Mouse (Mus musculus) layer of hippocampus, postnatal 36 days (tissue): Measurements from ENCODE around the gene Adtrp. TPM values are rescaled to one million over a fixed set of nuclear protein-coding genes. Genes with fewer than 3 reads are reported as not detected.

Experiments used
- DNase-seq, 2 experiments: peaks; one replicate each; pipeline ENCODE4 v3.0.0; 2022
- total RNA-seq, 2 experiments: library from RNA; stranded (reverse); gene quantifications; 2 replicates each; pipeline ENCODE4 v1.2.3; 2021

Adtrp gene
- total RNA-seq, 2 experiments from 2014 or later: 0.62 TPM; not detected in 1

DNA sequence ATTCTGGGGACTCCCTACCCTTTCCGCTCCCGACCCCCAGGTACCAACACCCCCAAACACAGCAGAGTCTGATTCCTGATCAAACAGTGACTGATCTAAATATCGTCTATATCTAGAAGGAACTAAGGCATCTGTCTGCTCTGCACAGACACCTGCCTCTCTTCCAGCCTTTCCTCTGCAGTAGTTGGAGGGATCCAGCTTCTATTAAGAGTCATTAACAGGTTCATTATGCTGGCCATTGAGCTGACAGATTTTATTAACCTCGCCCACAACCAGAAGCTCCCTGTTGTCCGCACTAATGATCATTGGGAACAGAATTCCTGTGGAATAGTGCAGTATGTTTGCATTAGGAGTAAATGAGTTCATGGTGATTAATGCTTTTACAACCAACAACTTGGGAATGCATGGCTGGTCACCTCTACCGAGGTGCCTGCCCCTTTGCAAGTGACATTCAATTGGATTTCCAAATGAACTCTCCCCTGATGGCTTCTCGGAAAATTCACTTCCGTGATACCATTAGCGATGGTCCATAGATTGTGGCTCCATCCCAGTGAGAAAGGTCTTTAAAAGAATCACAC is 67.8 kb downstream of the Adtrp start:
- no peak for DNase-seq

DNA sequence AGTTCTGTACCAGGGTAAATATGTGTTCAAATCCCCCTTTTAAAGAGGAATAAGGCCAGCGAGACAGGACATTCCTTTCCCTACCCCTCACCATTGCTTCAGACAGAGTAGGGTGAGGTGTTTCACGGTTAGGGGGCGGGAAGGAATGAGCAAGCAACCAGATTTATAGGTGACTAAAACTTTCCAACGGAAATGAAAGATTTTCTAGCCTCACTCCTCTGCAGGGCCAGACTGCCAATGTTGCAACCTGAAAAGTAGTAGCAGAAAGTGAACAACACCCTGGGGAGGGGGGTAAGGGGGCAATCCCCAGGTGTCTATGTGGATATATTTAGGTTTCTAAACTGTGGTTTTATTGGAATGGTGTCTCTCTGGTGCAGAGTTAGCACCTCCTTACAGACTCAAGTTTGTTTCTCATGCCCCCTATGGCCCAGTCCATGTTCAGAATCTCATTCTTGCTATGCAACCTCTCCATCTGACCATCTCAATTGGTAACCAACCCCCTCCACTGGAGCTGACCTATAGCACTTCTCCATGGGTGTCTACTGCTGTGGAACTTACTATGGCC is 73.6 kb downstream of the Adtrp start:
- no peak for DNase-seq

DNA sequence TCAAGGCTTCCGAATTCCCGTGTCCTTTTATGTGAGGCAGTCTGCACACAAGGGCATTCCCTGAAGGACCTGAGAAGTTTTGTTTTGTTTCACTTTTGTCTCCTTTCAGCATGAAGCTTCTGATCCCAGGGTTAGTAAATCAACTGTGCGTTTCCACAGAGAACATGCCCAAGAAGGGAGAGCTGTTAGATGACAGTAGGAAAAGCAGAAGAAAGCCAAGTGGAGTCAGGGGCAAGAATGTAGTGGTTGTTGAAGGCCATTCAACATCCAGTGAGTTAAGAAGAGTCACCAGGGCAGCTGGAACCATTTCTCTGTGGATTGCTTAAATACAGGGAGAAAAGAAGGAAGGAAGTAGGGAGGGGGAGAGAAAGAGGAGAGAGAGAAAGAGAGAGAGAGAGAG is 76.4 kb downstream of the Adtrp start:
- no peak for DNase-seq

DNA sequence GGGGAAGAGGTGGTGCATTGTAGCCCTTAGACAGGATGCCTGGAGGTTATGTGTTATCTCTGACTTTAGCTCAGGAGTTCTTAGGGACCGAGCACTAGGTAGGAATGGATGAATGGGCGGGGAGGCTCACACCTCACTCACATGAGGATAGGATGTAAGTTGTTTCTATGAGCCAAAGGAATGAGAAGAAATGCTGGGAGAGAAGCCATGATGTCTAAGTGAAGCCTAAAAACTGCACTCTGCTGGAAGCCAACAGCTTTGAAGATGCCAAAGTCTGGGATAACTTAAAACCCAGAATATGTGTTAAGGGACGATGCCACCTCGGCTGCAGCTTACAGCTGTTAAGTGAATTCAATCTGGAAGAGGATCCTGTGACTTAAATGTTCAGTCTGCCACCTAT is 79.5 kb downstream of the Adtrp start:
- DNase-seq: no peak

DNA sequence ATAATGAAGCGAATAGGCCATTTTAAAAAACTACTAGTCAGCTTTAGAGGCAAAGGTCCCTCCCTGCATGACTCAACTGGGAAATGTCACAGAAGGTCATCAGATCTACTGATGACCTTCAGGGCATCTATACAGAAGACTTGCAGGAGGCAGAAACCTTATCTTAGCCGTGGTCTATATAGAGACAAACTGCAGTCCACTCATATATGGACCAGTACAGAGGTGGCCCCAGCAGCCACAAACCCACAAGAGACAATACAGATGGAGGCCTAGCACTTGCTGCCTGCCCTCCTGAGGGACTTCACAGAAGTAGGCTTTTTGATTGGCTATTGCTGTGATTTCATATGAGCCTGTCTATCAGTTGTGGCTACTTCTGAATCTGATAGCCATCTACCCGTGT is 85.5 kb downstream of the Adtrp start:
- DNase-seq: no peak

DNA sequence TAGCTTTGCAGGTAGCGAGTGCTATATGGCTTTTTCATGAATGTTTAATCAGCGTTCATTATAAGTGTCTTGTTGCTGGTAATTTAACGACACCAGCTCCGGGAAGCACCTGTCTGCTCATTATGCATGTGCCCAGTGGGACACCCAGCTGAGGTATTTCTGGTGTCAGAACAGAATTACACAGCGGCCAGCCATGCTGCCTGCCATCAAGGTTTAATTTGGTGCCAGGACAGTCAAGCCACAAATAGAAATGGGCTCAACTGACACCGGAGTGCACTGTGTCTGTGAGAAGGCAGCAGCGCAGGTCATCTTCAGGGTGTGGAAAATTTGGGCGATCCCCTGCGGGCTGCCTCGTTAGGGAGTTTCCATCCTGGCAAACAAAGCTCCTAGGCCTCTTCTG is 87.0 kb downstream of the Adtrp start:
- DNase-seq: no peak

DNA sequence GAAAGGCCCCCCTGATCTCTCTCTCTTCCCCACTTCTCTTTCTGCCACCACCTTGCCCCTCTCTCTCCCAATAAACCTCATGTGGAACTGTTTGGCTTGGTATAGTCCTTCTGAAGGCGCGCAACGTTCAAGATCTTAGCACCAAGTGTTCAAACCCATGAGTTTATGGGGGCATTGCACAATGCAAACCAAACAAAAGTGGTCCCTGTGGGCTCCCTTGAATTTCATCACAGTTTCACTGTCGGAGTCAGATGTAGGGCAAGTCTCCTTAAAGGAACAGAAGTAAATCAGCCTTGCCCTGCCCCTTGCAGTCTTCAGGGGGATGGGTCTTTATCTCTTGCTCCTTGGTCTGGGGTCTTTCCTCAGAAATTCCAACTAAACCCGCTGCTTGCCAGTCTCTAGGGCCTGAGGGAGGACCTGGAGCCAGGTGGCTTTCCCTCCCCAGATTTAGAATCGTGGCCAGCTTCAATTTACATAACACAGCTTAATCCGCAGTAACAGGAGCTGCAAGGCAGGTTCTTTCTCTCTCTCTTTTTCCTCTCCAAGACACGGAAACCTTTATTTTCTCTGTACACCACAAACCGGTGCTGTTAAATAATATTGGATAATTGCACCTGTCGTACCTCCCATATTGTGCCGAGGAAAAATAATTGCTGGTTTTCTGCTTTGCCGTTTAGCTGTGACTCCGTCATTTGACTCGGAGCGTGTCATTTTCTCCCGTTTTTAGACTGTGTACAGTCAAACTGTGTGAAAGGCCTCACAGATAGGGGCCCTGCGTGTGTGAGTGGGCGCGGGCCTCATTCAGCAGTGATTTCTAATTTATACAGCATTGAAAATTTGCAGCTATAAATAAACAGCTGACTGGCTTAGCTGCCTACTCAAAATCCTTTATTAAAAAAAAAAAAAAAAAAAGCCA is 88.7 kb downstream of the Adtrp start:
- no peak for DNase-seq

DNA sequence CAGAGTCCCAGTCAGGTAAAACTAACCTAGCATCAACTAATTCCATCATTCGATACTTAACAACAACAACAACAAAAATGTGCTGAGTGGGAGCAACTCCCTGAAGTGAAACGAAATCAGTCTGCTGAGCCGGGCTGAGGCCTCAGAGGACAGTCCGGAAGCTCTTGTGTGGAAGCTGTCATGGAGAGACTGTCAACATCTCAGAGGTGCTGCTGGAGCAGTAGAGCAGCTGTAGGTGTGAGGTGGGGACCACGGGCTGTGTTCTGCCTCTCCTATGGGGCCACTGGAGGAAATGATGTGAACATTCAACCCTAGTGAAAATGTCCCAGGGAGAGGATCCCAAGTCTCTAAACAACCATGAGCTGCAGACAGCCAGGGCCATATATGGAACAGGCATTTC is 94.4 kb downstream of the Adtrp start:
- DNase-seq: no peak

DNA sequence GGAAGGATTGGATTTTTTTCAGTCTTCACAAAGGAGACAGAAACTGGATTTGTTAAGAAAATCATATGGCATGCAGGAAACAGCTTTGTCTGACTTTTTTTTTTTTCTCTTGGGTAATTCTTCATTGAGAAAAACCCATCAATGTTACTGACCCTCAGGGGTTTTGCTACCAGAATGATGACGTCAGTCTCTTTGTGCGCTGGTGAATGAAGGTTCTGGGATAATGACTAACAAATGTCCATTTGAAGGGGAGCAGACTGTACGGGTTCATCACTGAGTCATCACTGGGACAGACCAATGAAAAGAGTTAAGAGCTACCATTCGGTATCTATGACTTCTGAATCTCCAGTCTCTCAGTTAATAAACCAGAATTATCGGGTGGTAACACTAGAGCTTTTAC is 97.0 kb downstream of the Adtrp start:
- DNase-seq: no peak

DNA sequence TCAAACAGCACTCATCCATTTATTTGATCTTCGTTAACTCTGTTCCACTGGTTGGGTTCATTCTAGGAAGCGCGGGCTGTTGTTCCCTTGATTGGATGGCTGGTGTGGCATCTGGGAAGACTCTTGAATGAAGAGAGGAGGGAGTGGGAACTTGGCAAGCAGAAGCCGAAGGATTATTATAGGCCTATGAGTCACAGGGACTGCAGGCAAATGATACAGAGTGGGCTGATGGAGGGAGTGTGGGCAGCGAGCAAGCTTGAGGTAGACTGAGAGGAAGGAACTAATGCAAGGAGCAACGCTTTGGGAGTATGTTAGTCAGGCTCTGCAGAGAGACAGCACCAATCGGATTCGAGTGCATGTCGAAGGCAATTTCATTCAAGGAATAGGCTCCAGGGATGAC is 98.6 kb downstream of the Adtrp start:
- peak; percentile 36 to 38 for DNase-seq

DNA sequence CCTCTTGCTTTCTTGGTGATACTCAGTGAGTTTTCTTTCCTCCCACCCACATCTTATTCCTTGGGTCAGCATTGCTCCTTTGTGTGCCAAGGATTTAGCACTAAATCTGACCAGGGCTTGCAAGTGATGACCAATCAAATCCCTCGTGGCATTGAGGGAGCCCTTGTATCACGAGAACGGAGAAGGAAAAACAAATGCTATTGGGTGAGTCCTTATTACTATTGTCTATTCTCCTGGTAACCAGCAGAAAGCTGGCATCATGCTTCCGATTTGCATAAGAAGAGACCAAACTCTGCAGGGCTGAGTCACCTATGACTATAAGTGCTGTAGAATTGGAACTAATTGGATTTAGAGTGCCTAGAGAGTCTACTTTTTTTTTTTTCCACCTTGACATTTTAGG is 99.8 kb downstream of the Adtrp start:
- no peak for DNase-seq

DNA sequence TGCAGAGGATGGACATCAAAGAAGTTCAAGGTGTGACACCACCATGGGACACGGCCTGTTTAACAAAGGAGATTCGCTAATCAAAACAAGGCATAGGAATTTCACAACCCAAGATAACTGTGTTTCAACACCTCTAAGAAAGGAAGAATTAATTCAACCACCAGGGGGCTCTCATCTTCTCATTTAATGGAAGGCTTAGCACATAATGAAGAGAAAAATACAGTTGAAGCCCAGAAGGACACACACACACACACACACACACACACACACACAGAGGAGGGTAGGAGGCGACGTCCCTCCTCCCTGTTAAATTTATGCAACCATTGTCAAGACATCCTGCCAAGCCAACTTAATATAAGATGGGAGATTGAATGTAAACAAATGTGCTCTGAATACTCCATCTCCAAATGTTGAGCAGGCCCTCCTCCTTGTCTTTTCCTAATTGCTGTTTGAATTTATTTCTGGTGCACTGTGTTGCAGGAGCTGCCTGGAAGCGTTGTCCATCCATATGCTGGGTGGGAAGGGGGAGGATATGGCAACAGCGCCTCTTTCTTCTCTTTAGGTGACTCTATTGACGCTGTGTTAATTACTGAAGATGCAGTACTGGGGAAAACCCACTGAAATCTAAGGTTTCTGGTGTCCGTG is 100.4 kb downstream of the Adtrp start:
- DNase-seq: peak in 1 of 2 experiments; percentile 4

DNA sequence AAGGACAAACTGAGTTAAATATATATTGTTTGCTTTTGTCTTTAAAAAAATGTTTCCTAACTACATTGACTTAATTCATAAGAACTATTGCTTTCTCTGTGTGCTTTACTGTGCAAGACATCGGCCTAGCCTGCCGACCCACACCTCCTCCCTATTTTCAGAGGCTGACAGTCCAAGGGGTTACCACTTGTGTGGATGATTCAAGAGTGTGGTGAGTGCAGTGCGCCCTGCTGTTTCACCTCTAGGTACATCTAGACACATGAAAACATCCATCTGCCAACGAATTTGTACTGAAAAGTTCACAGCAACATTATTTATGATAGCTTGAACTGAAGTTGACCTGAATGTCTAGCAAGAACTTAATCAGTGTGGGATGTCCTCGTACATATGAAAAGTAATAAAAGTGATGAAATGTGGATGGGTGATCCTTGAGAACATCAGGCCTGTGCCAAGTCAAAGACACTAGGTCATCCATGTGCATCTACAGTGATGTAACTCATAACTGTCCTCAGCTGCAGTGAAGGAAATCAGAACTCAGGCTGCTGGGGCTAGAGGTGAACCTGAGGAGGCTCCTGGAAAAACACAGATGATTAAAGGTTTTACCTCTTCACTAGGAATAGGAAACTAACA is 106.9 kb downstream of the Adtrp start:
- DNase-seq: no peak

DNA sequence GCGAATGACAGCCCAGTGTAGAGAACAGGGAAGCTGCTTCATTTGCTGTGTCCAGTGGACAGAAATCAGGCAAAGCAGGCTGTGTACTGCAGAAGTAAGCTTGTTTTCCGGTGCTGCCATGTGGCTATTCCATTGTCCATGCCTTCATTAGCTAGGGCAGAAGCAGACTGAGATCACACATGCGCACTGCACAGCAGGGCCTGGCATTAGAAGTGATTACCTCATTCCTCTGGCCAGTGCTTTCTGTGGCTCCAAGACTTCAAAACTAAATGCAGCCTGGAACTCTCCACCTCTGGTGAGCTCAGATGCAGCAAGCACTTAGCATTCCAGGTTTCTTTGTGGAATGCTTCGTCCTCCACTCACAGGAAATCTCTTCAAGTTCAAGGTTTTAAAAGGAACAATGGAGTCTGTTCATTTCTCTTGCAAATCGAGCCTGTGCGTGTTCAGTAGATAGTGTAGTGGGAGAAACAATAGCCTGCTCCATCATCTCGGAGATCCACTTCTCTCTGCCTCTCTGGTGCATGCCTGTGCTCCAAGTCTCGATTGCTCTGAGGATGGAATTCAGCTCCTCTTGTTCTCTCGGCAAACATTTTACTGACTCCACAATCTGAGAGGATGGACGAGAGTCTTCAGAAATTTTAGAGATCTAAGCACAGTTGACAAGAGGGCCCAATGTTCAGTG is 109.7 kb downstream of the Adtrp start:
- peak; percentile 19 to 45 for DNase-seq

DNA sequence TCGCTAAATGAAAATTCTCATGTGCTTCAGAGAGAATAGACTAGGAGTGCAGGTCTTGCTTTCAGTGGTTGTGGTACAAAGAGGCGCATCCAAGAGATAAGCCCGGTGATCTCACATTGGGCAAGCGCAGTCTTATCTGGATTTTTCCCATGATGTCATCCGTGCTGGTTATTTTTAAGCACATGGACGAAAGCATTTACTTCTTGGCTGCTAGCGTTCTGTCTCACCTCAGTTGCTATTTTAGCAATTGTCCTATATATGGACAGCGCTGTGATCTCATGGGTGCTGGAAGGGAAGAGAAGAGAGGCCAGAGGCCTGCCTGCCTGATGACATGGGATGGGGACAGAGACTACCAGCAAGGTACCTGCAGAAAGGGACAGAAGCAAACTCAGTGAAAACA is 117.8 kb downstream of the Adtrp start:
- DNase-seq: no peak

DNA sequence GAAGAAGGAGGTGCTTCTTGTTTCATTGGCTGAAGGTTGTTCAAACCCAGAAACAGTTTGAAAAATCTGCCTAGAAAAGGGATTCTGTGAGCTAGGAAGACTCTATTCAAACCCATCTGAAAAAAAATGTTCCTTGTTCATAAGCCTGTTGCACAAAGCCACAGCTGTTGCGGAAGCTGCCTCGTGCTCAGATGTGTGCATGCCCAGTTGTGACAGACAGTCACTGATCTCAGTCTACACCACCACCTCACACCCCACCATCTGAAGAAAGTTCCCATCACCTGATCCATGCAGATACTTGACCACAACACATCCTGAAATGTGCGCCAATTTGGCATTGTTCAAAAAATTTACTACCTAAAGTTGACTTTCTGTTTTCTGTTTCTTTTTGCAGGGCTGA is 119.7 kb downstream of the Adtrp start:
- no peak for DNase-seq

DNA sequence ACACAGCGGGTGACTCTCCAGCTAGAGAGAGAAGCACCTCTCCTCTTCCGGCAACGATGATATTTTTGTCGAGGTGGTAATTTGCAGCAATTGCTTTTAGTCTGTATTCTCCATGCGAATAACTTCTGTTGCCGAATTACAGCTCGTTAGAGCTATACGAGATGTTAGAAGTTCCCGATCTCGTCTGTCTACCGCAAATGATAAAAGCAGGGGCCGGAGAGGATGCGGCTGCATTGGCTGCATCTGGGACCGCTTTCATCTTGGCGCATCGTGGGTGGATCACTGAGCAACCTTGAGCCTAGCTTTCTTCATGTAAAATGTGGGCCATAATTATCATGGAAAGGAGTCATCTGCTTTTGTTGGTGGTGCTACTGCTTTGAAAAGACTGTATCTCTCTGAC is 128.2 kb downstream of the Adtrp start:
- DNase-seq: no peak

DNA sequence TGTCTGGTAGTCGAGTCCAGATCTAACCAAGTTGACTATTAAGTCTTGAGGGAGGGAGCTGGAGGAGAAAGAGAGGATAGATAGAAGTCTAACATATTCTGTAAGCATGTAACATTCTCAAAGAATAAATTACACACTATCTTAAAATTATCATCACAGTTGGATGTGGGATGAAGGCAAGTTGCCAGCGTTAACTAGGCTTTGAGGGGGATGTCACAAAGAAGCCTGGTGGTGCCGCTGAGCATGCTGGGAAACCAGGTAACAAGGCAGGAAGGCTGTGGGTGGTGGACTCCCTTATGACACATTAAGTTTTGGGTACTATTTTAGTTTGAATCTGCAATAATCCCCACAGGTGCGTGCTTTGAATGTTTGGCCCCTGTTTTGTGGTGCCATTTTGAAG is 129.4 kb downstream of the Adtrp start:
- DNase-seq: no peak
